Mouse (Mus musculus): ENCODE data around the gene Ccdc134. TPM values are rescaled to one million over a fixed set of nuclear protein-coding genes. Genes with fewer than 3 reads are reported as not detected.

Ccdc134 gene
- polyA plus RNA-seq, 1 experiment from 2014 or later, result 24.2 TPM

DNA sequence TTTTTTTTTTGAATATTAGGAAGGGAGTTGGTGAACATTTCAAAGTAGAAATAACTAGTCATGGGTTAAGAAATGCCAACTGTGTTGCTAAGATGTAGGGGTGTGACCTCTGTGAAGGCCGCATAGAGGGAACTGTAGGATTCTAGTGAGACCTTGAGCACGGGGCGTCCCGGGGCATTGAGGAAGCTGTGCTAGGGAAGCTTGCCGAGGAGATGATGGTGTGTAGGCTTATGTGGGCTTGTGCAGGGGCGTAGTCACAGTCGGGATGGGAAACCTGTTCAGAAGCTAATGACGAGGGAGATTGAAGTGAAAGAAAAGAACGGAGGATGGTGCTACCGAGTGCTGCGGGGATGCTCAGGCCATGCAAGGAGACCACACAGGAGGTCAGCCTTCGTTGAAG, 24.3 kb downstream of the Ccdc134 start:
- Histone ChIP-seq H3K27ac (replicated peaks) (no peak overlapping the region), H3K9me3 (no peaks in the 10 kb centered on the region), H3K27me3 (replicated peaks; ENCODE audit: low read depth, poor library complexity, severe bottlenecking) (no peaks in the 10 kb centered on the region), H3K36me3 (replicated peaks) (peaks cover 56% of the 10 kb centered on the region), H3K4me1 (peaks cover 36% of the 10 kb centered on the region), H3K4me3 (no peak overlapping the region)
- 88% methylated on average over 12 of the region's 12 CpGs for WGBS
- no peak for DNase-seq (ENCODE audit: low spot score)

DNA sequence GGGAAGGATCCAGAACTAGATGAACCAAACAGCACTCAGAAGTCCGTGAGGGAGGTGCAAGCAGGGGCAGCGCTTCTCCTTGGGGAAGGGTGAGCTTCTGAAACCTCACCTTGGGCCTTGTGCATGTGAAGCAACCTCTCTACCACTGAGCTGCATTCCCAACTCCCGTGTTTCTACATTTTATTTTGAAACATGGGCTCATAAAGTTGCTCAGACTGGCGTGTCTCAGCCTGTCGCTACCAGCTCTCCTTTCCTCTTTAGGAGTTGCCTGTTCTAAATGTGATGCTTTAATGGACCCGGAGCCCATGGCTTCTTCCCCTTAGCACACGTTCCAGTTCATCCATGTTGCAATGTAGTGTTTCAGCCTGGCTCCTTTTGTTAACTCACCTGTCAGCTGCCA, 24.7 kb downstream of the Ccdc134 start:
- H3K4me3 ChIP-seq, result no peak overlapping the region
- H3K27ac ChIP-seq (replicated peaks), result no peak overlapping the region
- peaks cover 40% of the 10 kb centered on the region for H3K4me1 ChIP-seq
- no peak for DNase-seq (ENCODE audit: low spot score)
- no peaks in the 10 kb centered on the region for H3K27me3 ChIP-seq (replicated peaks; ENCODE audit: low read depth, poor library complexity, severe bottlenecking)
- H3K9me3 ChIP-seq, result no peaks in the 10 kb centered on the region
- peaks cover 60% of the 10 kb centered on the region for H3K36me3 ChIP-seq (replicated peaks)
- WGBS, result 86% methylated on average over 7 of the region's 7 CpGs

DNA sequence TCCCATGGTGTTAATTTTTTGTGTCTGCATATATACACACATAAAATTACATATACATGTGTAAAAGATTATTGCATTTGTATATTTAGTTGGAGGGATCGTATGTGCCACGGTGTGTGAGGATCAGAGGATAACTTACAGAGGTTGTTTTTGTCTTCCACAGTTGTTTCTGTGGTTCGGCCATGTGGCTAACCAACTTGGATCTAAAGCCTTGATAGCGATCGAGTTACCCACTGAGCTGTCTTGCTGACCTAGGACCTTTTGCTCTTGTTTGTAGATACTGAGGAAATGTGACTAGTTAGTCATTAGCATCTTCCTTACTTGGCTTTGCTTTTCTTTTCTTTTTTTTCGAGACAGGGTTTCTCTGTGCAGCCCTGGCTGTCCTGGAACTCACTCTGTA, 28.6 kb downstream of the Ccdc134 start:
- no peak for DNase-seq (ENCODE audit: low spot score)
- peaks cover 62% of the 10 kb centered on the region for H3K4me1 ChIP-seq
- no peaks in the 10 kb centered on the region for H3K27me3 ChIP-seq (replicated peaks; ENCODE audit: low read depth, poor library complexity, severe bottlenecking)
- 94% methylated on average over 6 of the region's 6 CpGs for WGBS
- H3K4me3 ChIP-seq, result no peak overlapping the region
- no peaks in the 10 kb centered on the region for H3K9me3 ChIP-seq
- no peak overlapping the region for H3K27ac ChIP-seq (replicated peaks)
- peaks cover 60% of the 10 kb centered on the region for H3K36me3 ChIP-seq (replicated peaks)

DNA sequence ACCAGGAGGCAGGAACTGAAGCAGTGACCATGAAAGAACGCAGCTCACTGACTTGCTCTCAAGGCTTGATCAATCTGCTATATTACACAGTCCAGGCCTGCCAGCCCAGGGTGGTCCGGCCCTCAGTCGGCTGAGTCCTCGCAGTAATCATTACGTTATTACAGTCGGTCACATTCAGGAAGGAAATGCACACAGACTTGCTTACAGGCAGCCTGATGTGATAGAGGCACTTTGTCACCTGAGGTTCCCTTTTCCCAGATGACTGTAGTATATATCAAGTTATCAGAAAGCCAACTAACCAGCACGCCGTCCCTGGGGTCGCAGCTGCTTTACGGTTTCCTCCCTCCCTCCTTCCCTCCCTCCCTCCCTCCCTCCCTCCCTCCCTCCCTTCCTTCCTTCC, 29.2 kb downstream of the Ccdc134 start:
- Histone ChIP-seq H3K27me3 (replicated peaks; ENCODE audit: low read depth, poor library complexity, severe bottlenecking) (no peaks in the 10 kb centered on the region), H3K36me3 (replicated peaks) (peaks cover 56% of the 10 kb centered on the region), H3K9me3 (no peaks in the 10 kb centered on the region), H3K4me3 (no peak overlapping the region), H3K27ac (replicated peaks) (no peak overlapping the region), H3K4me1 (peaks cover 66% of the 10 kb centered on the region)
- 88% methylated on average over 10 of the region's 10 CpGs for WGBS
- DNase-seq (ENCODE audit: low spot score), result no peak

DNA sequence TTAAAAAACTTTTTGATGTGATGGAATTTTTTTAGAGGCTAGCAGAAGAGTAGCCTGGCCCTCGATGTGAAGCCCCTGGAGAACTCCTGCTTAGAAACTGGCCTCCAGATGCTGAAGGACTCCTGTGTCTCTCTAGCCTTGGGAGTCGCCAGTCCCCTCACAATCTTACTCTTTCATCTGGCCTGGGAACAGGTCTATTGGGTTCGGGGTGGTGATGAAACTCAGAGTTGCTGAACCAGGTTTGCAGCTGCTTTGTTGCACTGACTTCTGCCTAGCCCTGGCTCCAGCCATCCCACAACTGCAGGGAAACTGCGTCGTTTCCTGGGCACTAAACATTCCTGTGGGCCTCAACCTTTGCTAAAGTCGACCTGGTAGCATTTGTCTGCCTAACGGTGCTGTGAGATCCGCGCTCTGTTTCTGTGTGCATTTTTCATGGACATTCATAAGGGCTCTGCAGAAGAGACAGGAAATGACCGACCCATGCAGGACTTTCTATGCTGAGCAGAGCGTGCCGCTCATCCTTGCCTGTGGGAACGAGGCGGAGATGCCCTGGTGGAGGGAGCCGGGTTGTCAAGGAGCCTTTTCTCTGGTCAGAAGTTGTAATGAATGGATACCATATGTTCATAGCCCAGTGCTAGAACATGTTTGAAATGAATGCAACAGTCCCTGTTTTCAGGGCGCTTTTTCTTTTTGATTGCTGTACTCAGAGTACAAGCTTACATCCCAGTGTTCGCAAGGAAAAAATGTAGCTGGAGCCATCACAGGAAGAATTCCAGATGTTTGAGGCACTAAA, 30.7 kb downstream of the Ccdc134 start:
- no peaks in the 10 kb centered on the region for H3K9me3 ChIP-seq
- H3K27me3 ChIP-seq (replicated peaks; ENCODE audit: low read depth, poor library complexity, severe bottlenecking), result no peaks in the 10 kb centered on the region
- no peak for DNase-seq (ENCODE audit: low spot score)
- H3K27ac ChIP-seq (replicated peaks), result peak overlapping the region; percentile 54
- 59% methylated on average over 17 of the region's 17 CpGs for WGBS
- H3K4me3 ChIP-seq, result 0 out of 2 replicates have a peak overlapping the region, but pooled peaks have one; percentile 8
- H3K36me3 ChIP-seq (replicated peaks), result peaks cover 44% of the 10 kb centered on the region
- H3K4me1 ChIP-seq, result peaks cover 64% of the 10 kb centered on the region

DNA sequence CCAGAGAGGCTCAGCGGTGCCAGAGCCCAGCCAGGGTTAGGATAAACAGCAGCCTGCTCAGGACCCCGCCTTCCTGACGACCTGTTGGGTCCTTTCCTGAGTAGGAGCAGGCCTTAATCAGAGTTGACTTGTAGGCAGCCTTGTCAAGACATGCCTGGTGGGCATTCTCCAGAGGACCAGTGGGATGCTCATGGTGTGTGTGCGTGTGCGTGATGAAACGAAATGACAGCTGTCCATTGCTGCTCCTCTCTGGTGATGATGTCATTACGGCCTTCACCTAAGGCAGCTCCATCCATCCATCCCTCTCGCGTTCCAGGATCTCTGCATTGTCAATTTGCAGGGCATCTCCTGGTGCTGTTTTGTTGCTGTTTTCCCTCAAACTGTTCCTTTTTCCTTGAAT, 31.7 kb downstream of the Ccdc134 start:
- no peak overlapping the region for H3K27ac ChIP-seq (replicated peaks)
- H3K4me3 ChIP-seq, result no peak overlapping the region
- no peaks in the 10 kb centered on the region for H3K27me3 ChIP-seq (replicated peaks; ENCODE audit: low read depth, poor library complexity, severe bottlenecking)
- no peaks in the 10 kb centered on the region for H3K9me3 ChIP-seq
- peaks cover 69% of the 10 kb centered on the region for H3K4me1 ChIP-seq
- 82% methylated on average over 9 of the region's 9 CpGs for WGBS
- DNase-seq (ENCODE audit: low spot score), result no peak
- H3K36me3 ChIP-seq (replicated peaks), result peaks cover 39% of the 10 kb centered on the region

DNA sequence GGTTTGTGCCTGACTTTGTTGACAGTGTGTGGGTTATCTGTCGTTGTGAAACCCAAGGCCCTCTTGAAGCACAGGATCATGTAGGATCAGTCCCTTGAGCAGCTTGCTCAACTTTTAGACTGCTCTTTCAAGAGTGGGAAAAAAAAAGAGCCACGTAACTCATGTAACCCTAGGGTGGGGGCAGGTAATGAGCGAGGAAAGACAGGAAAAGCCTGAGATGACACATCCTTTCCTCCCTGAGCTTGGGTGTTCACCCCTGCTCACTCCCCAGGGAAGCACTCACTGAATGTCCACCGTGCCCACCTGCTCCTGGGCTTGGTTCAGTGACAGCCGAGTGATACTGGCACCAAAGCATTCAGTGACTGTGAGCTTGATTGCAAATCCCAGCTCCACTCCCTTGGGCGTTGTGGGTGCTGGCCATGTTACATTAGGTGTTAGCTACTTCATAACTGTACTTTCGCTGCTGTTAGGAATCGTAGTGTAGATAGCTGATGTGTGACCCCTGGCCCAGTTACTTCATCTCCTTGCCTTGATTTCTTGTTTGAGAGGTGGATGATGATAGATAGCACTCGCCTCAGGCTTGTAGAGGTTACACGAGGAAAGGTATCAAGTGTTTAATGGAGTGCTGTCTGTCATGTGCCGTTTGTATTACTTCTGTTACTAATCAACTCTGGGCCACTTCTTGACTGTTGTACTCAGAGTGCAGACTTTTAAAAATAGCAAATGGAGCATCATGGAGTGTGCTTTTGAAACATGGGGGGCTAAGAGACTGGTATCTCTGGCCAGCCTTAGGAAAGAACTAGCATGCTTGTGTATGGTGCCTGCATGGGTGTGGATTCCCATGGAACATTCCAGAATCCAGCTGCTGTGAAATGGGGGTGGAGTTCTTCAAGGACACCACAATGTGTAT, 33.3 kb downstream of the Ccdc134 start:
- WGBS, result 84% methylated on average over 11 of the region's 11 CpGs
- H3K27ac ChIP-seq (replicated peaks), result no peak overlapping the region

DNA sequence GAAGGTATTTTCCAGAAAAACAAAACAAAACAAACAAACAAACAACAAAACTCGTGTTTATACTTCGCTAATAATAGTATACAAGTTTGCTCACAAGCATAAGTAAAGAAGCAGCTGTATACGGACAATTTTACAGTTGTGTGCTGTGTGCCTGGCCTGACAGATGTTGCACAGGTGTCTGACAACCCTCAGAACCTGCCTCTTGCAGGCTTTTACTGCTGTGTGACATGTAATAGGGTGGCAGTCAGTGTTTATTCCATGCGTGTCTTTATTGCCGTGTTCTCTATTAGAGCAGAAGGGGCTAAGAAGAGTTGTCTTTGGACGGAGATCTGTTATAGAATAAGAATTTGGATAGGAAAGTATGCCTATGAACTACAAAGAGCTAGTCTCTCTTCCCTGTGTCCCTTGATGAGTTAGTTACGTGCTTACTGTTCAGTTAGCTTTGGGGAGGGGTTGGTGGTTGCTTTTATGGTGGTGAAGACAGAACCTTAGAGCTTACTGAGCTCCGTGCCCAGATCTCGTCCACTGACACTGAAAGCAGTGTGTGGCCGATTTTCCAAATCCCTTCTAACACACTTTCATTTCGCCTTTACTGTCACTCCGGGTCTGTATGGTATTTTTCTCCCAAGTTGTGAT, 34.4 kb downstream of the Ccdc134 start:
- H3K36me3 ChIP-seq (replicated peaks), result peaks cover 16% of the 10 kb centered on the region
- WGBS, result 91% methylated on average over 12 of the region's 12 CpGs
- no peaks in the 10 kb centered on the region for H3K9me3 ChIP-seq
- DNase-seq (ENCODE audit: low spot score), result no peak
- no peak overlapping the region for H3K27ac ChIP-seq (replicated peaks)
- peaks cover 76% of the 10 kb centered on the region for H3K4me1 ChIP-seq
- no peak overlapping the region for H3K4me3 ChIP-seq
- H3K27me3 ChIP-seq (replicated peaks; ENCODE audit: low read depth, poor library complexity, severe bottlenecking), result no peaks in the 10 kb centered on the region

More for the DNA sequence above, 33.3 kb downstream of the Ccdc134 start:
- H3K36me3 ChIP-seq (replicated peaks), result peaks cover 27% of the 10 kb centered on the region
- no peak overlapping the region for H3K4me3 ChIP-seq
- H3K27me3 ChIP-seq (replicated peaks; ENCODE audit: low read depth, poor library complexity, severe bottlenecking), result no peaks in the 10 kb centered on the region
- peaks cover 70% of the 10 kb centered on the region for H3K4me1 ChIP-seq
- DNase-seq (ENCODE audit: low spot score), result no peak
- H3K9me3 ChIP-seq, result no peaks in the 10 kb centered on the region

DNA sequence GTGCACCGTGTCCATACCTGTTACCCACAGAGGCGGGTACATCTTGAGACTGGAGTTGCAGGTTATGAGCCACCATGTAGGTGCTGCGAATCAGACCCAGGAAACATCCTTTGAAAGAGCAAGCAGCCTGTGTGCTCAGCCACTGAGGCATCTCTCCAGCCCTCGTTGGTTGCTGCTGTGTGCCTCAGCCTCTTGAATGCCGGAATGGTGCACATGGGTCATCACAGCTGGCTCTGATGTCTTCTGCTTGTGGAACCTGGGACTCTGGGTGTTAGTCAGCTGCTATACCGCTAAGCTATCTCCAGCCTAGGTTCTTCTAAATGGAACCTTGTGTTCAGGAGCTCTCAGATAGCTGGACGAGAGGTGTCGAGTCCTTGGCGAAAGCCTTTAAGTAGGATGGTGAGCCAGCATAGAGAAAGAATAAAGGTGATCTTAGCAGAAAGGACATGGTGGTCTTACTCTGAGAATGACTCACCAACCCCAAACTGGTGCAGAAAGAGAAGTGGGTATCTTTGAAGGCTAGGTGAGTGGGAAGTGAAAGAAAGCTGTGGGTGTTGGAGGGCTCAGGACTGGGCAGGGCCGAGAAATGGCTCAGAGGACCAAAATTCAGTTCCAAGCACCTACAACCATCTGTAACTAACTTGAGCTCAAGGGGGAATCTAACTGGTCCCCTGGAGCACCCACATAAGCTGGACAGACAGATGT, 35.8 kb downstream of the Ccdc134 start:
- H3K4me3 ChIP-seq, result no peak overlapping the region
- no peak for DNase-seq (ENCODE audit: low spot score)
- H3K27ac ChIP-seq (replicated peaks), result peak overlapping the region; percentile 2
- no peaks in the 10 kb centered on the region for H3K27me3 ChIP-seq (replicated peaks; ENCODE audit: low read depth, poor library complexity, severe bottlenecking)
- peaks cover 78% of the 10 kb centered on the region for H3K4me1 ChIP-seq
- H3K36me3 ChIP-seq (replicated peaks), result peaks cover 3% of the 10 kb centered on the region; the same call in 1 of the 2 replicates
- H3K9me3 ChIP-seq, result no peaks in the 10 kb centered on the region
- WGBS, result 88% methylated on average over 10 of the region's 10 CpGs

DNA sequence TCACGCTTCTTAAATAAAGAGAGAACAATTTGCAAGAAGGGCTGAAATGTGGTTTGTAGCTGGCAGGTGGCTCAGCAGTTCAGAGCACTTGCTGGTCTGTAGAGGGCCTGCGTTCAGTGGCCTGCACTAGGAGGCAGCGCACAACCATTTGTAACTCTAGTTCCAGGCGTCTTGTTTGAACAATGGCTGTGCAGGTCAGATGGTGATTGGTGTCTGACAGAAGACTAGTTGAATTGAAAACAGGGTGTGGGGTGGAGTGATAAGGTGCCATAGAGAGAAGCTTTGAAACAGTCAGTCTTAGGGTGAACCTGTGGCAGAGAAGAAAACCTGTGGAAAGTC, 36.3 kb downstream of the Ccdc134 start:
- no peak for DNase-seq (ENCODE audit: low spot score)
- 64% methylated on average over 4 of the region's 4 CpGs for WGBS
- Histone ChIP-seq H3K4me3 (no peak overlapping the region), H3K27me3 (replicated peaks; ENCODE audit: low read depth, poor library complexity, severe bottlenecking) (no peaks in the 10 kb centered on the region), H3K9me3 (no peaks in the 10 kb centered on the region), H3K4me1 (peaks cover 74% of the 10 kb centered on the region), H3K27ac (replicated peaks) (peak overlapping the region; percentile 2), H3K36me3 (replicated peaks) (no peaks in the 10 kb centered on the region; the same call in 1 of the 2 replicates)

DNA sequence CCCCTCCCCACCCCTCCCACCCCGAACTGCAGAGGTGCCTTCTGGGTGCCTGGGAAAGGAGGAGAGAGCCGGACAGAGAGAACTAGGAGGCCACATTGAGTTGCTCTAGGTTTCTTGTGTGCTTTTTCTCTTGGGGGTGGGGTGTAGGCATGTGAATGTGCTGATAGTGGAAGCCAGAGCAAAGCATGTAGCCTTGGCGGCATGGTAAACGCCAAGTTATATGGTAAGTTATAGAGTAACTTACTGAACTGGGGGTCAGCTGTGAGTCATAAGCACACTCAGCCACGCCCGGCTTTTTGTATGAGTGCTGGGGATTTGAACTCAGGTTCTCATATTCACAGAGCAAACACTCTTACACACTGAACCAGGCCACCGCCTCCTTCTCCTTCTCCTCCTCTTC, 36.8 kb downstream of the Ccdc134 start:
- H3K36me3 ChIP-seq (replicated peaks), result peaks cover 4% of the 10 kb centered on the region; the same call in 1 of the 2 replicates
- no peak overlapping the region for H3K4me3 ChIP-seq
- no peaks in the 10 kb centered on the region for H3K27me3 ChIP-seq (replicated peaks; ENCODE audit: low read depth, poor library complexity, severe bottlenecking)
- H3K4me1 ChIP-seq, result peaks cover 69% of the 10 kb centered on the region
- WGBS, result 79% methylated on average over 7 of the region's 7 CpGs
- DNase-seq (ENCODE audit: low spot score), result no peak
- no peaks in the 10 kb centered on the region for H3K9me3 ChIP-seq
- peak overlapping the region; percentile 2; the same call in 1 of the 2 replicates for H3K27ac ChIP-seq (replicated peaks)

Data from embryonic facial prominence, embryonic 10.5 days (tissue).